Mouse (Mus musculus) megakaryocyte progenitor cell, adult 5-6 weeks (primary cell): ENCODE measurements around the gene Vipr1. TPM values are rescaled to one million over a fixed set of nuclear protein-coding genes. Genes with fewer than 3 reads are reported as not detected.
A peak's percentile ranks its signal among the peaks of the same experiment; 100 is the strongest.

ENCODE experiments used
- ATAC-seq: replicated peaks from 2 replicates; pipeline ENCODE4 v1.8.0; 2016; ENCODE audit warnings: mild to moderate bottlenecking, moderate TSS enrichment, inconsistent platforms; ENCODE audit not compliant: poor library complexity
- total RNA-seq, 2 experiments: library from RNA; stranded (forward) in 1 of 2; stranded (reverse) in 1 of 2; fragments of 157-497, 149-512 nt in 1 of 2; fragments of 200-1000 nt in 1 of 2; gene quantifications; 2 replicates each; pipeline versions ENCODE4 v1.2.3 to v1.2.4; 2015 to 2017

Gene Vipr1
- total RNA-seq, 2 experiments from 2014 or later: 0.12 TPM; not detected in 1

- no peak for ATAC-seq
Measured at GRCm38 (mm10) chr9:121632891-121633290, 9.6 kb upstream of the Vipr1 start.

- ATAC-seq: no peak
Measured at GRCm38 (mm10) chr9:121633306-121633705, 9.2 kb upstream of the Vipr1 start.

- peak; percentile 70 for ATAC-seq
Measured at GRCm38 (mm10) chr9:121635835-121636576, 6.5 kb upstream of the Vipr1 start.

GRCm38 (mm10) chr9:121639790-121640189 is 2.7 kb upstream of the Vipr1 start:
- ATAC-seq: no peak

GRCm38 (mm10) chr9:121641235-121641915 is 1.1 kb upstream of the Vipr1 start:
- ATAC-seq: no peak

GRCm38 (mm10) chr9:121642001-121642400 is 515 bp upstream of the Vipr1 start, which contains the start of gene Lyzl4:
Gene Lyzl4, minus strand, starts transcription at chr9:121642096.
- peak; percentile 58 for ATAC-seq

GRCm38 (mm10) chr9:121644855-121645254 is 2.3 kb downstream of the Vipr1 start:
- no peak for ATAC-seq

GRCm38 (mm10) chr9:121647026-121647425 is 4.5 kb downstream of the Vipr1 start:
- no peak for ATAC-seq

- ATAC-seq: no peak
Measured at GRCm38 (mm10) chr9:121653668-121654067, 11.2 kb downstream of the Vipr1 start.

- no peak for ATAC-seq
Measured at GRCm38 (mm10) chr9:121656322-121656721, 13.8 kb downstream of the Vipr1 start.

GRCm38 (mm10) chr9:121657143-121657542 is 14.6 kb downstream of the Vipr1 start:
- no peak for ATAC-seq

- ATAC-seq: no peak
Measured at GRCm38 (mm10) chr9:121658248-121658647, 15.7 kb downstream of the Vipr1 start.

- ATAC-seq: no peak
Measured at GRCm38 (mm10) chr9:121659791-121660190, 17.3 kb downstream of the Vipr1 start.

- ATAC-seq: no peak
Measured at GRCm38 (mm10) chr9:121663467-121663866, 21.0 kb downstream of the Vipr1 start.

- no peak for ATAC-seq
Measured at GRCm38 (mm10) chr9:121664104-121664503, 21.6 kb downstream of the Vipr1 start.

- ATAC-seq: no peak
Measured at GRCm38 (mm10) chr9:121666957-121667630, 24.6 kb downstream of the Vipr1 start.

- ATAC-seq: peak; percentile 27
Measured at GRCm38 (mm10) chr9:121667822-121668221, 25.3 kb downstream of the Vipr1 start.

- peak; percentile 62 for ATAC-seq
Measured at GRCm38 (mm10) chr9:121669348-121669791, 26.9 kb downstream of the Vipr1 start.

GRCm38 (mm10) chr9:121671300-121671699 is 28.8 kb downstream of the Vipr1 start:
- peak; percentile 49 for ATAC-seq

GRCm38 (mm10) chr9:121672311-121672710 is 29.8 kb downstream of the Vipr1 start:
- ATAC-seq: no peak

- no peak for ATAC-seq
Measured at GRCm38 (mm10) chr9:121673716-121674115, 31.2 kb downstream of the Vipr1 start.

- peak; percentile 75 for ATAC-seq
Measured at GRCm38 (mm10) chr9:121675011-121675410, 32.5 kb downstream of the Vipr1 start.
